Mouse (Mus musculus) urinary bladder, postnatal 14 days (tissue): ENCODE data around the gene Vamp4.
A peak's percentile ranks its signal among the peaks of the same experiment; 100 is the strongest.

Experiments used
- DNase-seq: peaks from one replicate; pipeline ENCODE4 v3.0.0; 2021; ENCODE audit warnings: low spot score

Gene Vamp4

DNA sequence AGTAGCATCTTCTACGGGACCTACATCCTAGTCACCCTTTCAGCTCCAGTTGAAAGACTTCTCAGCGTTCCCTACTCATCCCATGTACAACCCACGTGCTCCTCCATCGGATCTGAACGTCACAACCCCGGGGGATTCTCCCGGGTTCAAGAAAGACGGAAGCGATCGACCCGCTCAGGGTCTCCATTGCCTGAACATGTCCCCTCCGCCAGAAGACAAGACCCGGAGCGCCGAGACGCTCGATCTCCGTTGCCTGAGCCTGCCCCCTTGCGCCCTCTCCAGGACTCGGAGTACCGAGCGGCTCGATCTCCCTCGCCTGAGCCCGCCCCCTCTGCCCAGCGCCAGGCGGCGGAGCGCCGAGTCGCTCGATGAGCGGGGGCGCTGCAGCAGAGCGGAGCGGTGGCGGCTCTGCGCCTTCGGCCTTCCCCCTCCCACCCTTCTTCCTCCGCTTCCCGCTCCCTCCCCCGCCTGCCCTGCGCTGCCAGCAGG is at the start of gene Vamp4:
Vamp4 (plus strand) TSS at position 256 of the 489 bp plus-strand sequence.
- peak; percentile 91 for DNase-seq

DNA sequence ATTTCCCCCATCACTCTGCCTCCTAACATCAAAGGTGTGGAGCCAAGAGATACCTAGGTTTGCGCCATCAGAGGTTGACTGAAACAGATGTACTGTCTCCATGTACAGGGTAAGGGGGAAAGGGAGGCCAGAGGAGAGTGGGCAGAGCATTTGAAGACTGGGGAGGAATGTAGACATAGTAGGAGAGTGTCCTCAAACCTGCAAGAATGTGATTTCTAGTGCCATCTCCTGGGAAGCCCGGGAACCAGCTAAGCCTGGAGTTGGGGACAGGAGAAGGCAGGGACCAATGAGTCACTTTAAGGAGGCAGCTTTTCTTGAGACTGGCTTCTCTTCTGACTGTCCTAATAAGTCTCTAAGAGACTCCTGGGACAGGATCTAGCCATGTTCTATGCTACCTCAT is 40.7 kb upstream of the Vamp4 start:
- DNase-seq = no peak

DNA sequence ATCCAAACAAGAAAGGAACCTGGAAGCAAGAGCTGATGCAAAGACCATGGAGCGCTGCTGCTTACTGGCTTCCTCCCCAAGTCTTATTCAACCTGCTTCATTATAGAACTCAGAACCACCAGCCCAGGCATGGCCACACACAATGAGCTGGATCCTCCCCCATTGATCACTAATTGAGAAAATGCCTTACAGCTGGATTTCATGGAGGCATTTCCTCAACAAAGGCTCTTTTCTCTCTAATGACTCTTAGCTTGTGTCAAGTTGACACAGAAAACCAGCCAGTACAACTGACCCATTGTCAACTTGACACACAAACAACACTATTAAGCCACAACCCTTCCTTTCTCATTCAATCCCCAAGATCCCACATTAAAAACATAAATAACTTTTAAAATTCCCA is 39.6 kb upstream of the Vamp4 start:
- DNase-seq = no peak

DNA sequence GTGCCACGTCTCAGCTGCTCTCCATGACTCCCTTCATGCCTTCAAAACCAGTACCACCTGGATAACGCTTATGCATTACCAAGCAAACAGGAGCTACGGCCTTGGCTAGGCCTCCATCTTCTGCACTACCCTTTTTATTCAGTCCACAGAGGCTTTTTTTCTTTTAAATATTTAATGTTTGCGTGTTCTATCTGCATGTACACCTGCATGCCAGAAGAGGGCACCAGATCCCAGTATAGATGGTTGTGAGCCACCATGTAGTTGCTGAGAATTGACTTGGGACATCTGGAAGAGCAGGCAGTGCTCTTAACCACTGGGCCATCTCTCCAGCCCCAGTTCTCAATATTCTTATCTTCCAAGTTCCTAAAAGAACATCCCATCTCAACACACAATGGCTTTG is 38.7 kb upstream of the Vamp4 start:
- DNase-seq = no peak

DNA sequence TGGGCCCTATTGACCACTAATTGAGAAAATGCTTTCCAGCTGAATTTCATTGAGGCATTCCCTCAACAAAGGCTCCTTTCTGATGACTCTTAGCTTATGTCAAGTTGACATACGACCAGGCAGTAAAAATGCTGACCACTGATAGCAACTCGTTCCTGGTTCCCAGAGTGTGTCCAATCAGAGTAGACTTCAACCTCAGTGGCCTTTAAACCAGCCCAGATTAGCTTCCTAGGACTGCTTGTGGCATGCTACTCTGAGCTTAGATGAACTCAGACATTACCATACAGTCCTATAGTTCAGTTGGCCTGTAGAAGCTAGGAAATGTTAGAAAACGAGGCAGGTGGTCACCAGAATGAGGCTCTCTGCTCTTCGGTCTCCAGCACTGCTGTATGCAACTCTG is 38.0 kb upstream of the Vamp4 start:
- DNase-seq = no peak

DNA sequence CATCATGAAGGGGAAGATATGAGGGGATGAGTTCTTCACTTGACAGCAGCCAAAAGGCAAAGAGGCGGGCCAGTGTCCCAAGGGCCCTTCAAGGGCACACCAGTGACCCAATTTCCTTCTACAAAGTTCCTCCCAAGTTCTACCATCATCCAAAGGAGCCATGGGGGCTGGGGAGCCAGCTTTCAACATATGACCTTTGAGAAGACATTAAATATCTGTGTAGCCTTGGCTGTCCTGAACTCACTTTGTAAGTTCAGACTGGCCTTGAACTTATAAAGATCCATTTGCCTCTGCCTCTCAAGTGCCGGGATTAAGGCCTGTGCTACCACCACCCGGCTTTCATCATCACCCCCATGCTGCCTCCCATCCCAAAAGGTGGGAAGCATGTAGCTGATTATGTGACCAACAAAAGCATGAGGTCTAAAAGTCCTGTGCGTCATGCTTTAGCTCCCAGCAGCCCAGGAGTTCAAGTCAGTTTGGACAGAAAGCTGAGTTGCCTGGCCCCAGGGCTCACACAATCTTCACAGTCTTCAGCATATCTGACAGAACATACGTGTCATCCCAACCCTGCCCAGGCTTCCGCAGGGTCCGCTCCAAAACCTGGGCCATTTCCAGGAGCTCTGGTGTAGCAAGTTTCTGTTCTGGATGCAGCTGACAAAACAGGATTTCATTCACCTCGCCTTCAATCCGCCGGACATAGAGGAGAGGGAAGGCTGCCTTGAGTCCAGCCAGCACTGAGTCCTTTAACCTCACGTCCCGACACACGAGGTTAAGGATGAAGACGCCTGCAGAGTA is 36.4 kb upstream of the Vamp4 start:
- no peak for DNase-seq

DNA sequence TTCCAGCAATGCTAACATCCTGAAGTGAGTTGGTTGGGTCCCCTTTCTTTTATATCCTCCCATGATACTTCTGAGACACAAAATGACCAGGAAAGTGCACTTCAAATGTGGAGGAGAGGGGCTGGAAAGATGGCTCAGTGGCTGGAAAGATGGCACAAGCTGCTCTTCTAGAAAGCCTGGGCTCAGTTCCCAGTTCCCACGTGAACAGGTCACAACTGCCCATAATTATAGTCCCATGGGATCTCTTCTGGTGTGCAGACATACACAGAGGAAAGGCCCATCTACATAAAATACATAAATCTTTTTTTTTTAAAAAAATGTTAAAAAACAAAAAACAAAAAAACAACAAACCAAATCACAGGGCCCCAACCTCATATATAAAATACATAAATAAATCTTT is 27.1 kb upstream of the Vamp4 start:
- no peak for DNase-seq

DNA sequence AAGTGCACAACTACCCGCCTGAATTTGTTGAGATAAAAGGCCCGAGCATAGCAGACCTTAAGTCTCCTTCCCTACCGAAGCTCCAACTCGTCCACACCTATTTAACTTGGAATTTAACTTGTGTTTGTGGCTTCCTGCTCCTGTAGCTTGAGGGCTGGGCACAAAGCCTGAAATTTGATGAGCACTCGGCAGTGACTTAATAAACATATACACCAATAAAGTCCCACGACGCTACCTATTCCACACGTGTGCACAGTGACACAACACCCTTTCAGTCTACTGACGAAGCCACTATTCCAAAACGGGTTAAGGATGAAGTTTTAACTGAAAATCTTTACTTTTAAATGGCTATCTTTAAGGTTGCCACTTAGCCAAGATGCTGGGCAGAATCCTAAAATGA is 22.7 kb upstream of the Vamp4 start:
- DNase-seq = no peak

DNA sequence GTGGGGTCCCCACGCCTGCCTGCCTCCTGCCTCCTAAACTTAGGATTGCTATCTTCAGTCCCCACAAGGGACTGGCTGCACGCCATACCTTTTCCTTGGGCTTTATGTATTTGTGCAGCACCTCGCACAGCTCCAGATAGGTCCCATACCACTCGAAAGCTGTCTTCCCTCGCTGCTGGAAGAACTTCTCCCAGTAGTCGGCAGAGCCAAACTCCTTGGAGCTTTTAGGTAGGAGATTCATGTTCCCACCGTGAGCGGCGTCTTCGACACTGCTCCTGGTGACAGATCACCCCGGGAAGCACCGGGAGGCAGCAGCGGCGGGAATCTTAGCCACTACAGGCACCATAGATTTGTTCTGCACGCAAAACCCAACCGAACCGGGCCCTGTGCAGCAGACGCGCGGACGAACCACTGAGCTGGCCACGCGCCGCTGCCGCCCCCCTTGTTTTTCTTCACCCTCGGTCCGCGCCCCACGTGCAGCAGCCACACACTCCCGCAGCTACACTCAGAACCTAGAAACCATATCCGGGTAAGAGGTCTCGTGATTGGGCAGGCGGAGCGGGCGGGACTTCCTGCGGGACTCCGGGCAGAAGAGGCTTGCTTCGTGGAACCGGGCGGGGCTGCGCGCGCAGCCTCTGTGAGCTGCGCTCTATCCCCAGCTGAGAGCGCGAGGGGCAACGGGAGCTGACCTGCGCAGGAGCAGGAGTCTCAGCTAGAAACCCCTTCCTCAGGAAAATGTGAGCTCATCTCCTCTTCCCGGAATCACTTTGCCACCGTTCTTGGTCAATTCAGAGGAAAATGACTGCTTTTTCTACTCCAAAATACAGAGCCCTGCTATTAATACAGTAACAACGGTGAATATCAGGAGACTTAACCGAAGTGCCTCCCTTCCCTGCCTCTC is 22.0 kb upstream of the Vamp4 start, which contains the start of gene Mettl13:
Mettl13 (minus strand) TSS at position 536 of the 901 bp plus-strand sequence.
- peak; percentile 90 for DNase-seq

DNA sequence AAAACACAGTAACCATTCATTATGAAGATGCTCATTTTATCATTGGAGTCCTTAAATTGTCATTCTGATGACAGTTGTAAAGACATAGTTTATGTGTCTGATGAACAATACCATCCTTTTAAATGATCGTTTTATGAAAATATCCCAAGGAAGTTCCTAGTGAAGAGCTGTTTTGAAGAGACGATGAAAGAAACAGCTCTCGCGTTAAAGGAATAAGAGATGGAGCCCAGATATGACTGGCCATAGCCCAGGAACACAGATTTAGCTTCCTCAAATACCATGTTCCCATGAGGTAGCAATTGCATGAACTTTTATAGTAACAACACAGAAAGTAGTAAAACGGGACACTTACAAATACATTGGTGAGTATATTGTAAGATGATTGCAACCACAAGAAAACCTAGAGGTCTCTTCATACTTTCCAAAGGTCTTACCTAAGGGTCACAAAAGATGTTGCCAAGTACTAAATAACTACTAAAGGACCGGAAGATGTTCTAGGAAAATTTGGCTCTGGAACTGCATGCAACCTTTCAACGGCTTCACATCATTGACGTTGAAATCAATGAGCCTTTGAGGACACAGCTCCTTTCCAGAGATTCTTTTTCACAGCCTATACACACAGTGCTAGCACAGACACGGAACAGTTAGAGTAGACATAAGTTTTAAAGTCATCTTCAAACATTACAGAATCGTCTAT is 21.2 kb upstream of the Vamp4 start:
- DNase-seq = no peak

DNA sequence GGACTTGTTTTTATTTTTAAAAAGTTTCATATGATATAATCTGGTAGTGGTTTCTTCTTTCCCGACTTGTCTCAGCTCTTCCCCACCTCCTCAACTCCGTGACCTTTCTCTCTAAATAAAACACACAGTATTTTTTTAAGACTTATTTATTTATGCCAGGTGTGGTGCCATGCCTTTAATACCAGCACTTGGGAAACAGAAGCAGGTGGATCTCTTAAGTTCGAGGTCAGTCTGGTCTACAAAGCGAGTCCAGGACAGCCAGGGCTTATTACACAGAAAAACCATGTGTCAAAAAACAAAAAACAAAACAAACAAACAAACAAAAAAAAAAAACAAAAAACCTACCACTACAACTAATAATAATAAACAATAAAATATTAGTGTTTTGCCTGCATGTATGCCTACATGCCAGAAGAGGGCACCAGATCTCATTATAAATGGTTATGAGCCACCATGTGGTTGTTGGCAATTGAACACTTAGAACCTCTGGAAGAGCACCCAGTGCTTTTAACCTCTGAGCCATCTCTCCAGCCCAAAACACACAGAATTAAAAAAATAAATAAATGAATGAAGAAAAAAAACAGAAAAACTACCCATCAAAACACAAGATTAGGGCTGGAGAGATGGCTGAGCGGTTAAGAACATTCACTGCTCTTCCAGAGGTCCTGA is 20.6 kb upstream of the Vamp4 start:
- DNase-seq = no peak

DNA sequence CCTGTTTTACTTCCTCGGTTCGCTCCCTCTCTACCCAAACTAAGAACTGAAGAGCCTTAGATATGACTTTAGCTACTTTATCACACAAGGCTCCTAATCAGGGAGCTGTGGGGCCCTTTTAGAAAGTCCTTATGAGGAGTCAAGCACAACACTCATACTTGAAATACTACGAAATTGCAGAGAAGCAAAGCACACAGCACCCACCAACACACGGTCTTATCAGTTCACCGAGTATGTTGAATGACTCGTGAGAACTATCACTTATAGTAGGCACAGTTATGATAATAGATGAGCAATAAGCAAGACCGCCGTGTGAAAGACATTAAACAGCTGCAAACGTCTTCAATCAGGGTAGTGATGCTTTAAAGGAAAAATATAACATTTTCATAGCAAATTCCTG is 17.4 kb upstream of the Vamp4 start:
- DNase-seq = no peak

DNA sequence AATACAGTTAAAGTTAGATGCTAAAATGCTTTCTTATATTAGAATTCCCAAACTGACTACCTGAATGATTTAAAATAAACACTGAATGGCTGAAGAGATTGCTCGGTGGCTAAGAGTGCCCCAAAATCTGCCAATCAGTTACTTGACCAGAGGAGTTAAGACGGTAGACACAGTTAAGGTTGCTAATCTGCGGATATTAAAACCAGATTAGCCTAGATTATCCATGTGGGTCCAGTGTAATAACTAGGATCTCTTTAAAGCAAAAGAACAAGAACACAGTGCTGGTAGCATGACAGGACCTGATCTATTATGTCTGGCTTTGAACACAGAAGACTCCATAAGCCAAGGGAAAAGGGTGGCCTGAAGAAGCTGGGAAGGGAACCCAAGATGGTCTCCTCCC is 16.1 kb upstream of the Vamp4 start:
- no peak for DNase-seq

DNA sequence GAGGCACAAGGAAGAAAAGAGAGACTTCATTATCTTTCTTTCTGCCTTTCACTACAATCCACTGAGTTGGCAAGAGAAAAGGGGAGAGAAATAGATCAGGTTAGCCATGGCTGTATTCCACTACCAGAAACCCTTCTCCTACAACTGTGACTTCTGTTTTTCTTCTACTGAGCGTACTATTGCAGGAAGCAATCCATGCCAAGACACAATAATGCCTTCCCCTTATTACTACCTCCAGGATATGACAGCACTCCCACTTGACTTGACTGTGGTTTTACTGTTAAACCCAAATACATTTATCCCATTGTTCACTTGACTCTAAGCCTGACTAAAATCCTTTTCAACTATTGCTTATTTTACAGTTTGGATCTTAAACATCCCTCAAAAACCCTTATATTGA is 7.1 kb upstream of the Vamp4 start:
- no peak for DNase-seq

DNA sequence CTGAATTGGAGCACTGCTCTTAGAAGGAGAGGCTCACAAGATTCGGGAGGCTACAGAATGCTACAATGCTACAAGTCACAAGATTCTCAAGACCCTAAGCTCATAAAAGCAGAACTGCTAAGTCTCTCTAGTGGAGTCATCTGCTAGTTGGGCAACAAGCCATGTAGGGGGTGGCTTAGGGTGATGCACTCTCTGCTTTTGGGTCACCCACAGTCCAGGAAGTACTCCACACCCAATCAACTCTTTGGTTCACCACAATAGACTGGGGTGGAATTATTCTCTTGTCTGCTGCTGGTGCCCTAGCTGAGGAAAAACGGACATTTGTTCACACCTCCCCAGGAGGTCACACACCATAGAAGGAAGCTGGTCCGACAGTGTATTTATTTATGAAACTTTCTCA is 5.3 kb upstream of the Vamp4 start:
- DNase-seq = no peak

DNA sequence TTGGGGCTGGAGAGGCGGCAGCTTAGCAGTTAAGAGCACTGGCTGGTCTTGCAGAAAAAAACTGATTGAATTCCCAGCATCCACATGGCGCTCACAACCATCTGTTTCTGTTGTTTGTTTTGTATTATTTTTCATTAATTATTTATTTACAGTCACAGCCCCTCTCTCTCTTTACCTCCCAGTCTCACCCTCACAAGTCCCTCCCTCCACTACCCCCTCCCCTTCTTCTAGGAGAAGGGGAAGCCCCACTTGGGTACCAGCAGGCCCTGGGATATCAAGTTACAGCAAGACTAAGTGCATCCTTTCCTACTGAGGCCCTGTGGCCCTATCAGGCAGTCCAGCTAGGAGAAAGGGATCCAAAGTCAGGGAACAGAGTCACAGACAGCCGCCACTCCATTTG is 3.0 kb upstream of the Vamp4 start:
- no peak for DNase-seq

DNA sequence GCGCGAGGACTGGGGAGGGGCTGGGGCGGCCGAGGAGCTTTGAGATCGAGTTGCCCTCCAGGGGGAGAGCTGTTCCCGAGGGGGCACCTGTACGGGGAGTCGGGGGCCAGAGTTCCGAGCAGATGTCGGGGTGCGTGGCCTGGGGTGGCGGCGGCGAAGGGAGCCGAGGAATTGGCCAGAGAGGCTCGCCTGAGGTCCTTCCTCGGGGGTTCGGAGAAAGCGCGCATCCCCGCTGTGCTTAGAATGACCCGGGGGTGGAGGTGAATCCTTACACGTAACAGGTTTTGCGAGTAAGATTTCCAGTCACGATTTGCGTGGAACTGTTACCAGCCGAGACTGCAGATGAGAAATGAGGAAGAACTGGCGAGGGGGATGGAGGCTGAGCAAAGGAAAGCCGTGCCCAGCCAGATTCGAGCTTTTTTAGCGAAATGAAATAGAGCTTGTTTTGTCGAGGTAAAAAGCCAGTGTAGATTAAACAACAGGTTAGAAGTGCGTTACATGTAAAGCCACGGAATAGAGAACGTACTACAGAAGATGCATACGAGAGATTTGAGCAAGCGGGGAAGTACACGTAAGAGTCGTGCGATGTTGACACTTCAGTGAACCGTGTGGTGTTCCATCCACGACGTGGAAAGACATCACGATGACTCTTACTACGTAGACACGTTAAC is 751 bp downstream of the Vamp4 start:
- DNase-seq = peak; percentile 41

DNA sequence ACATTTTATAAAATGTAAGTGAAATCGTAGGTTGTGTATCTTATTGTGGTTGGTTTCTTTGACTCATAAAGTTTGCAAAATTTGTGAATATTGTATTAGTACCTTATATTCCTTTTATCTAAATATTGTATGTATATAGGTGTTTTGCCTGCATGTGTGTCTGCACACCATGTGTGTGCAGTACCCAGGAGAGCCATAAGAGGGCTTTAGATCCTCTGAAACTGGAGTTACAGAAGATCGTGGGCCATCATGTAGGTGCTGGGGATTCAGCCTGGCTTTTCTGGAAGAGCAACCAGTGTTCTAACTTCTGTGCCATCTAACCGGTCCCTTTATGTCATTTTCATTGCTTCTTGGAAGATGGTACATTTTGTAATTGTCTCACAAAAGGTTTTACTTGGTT is 4.8 kb downstream of the Vamp4 start:
- no peak for DNase-seq

DNA sequence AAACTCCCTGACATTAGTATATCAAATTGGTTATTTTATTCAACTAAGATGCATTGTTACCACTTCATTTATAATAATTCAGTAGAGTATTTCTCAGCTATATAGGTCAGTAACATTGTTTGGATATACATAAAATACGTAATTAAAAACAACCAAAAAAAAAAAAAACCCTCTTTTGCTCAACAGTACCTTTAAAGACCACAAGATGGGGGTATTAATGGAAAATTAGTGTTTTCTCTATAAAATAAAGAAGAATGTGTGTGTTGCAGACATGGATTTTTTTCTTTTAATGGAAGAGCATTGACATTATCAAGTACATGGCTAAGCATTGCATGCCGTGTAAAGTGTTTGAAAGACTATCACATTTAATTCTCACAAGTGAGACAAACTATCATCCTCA is 12.6 kb downstream of the Vamp4 start:
- no peak for DNase-seq

DNA sequence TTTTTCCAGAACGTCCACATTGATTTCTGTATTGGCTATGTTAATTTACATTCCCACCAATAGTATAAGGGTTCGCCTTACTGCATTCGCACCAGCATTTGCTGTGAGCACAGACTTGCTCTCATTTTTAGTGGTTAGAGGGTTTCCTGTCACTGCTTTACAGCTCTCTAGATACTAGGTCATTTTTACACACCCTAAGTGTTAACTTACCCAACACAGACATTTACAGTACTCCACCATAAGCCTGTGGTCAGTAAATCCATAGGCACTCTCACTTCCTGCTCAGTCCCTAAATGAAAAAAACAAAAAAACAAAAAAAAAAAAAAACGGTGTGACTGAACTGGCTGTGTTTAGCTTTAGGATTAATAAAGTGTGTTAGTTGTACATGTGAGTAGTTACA is 16.0 kb downstream of the Vamp4 start:
- no peak for DNase-seq

DNA sequence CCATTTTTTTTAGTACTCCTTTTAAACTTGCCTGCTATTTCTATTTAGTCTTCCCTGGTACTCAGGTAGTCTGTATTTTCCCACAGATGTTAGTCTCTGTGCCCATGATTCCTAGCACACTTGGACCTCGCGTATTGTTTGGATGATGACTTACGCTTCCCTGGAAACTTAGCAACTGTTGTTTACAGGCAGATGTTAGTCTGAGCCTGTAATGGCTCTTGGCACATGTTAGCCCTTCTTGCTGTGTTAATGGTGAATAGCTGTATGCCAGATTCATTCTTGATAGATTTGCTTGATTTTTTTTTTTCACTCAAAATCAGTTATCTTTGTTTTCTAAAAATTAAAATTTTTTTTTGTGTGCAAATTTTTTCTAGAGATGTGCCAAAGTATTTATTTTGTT is 18.3 kb downstream of the Vamp4 start:
- no peak for DNase-seq
